Mouse (Mus musculus): Measurements from ENCODE around the gene Rps28. TPM values are rescaled to one million over a fixed set of nuclear protein-coding genes. Genes with fewer than 3 reads are reported as not detected.
"Not testable (repeated sequence)": the region's sequence is repeated elsewhere in the genome, so short reads cannot be mapped to it uniquely, and the experiment has no call there.

Gene Rps28
- polyA plus RNA-seq (2015; fragmentation: Nextera tagmentation; extraction: Ambion mirVana), result 1,111 and 1,168 TPM in 2 replicates

DNA sequence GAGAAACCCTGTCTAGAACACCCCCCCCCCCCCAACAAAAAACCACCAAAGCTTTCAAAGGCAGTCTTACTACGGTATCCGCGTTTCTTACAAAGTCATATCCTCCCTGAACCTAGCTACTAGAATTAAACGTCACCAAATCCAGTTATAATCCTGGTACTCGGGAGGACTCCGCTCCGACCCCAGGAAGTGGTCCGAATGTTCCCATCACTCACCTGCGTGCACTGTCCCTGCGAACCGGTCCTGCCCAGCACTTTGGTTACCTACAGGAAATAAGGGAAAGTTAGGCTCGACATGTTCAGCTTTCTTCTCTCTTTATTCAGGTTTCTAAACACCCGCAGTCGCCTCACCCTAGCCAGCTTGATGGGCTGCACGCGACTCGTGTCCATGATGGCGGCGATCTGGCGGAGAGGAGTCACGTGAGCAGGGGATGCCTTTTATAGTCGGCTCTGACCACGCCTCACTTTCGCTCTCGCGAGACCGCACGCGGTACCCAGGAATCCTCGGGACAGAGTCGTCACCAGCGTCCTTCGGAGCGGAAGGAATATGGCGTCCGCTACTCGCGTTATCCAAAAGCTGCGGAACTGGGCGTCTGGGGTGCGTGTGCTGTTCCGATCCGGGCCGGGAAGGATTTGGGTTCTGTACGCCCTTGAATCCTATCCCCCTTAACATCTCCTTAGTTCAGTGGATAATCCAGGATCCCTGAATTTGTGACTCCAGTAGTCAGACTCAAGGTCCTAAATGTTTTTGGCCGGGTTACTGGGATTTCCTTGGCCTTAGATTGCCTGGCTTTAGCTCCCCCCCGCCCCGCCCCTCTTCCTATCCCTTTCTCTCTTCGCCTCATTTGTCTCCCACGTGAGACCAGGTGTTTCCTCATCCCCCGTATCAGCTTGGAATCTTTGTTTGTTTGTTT, at the start of gene Rps28, which contains the start of gene Ndufa7:
TSS of gene Rps28 (minus strand) at position 479 of the 913 bp plus-strand sequence.
TSS of gene Ndufa7 (plus strand) at position 489 of the 913 bp plus-strand sequence.
- H3K4me1 ChIP-seq, result peaks cover 45% of the 10 kb centered on the region
- peak within 1 kb of the TSS; percentile 91 for H3K27ac ChIP-seq
- WGBS, result under 1% methylated on average over 51 of the region's 51 CpGs
- peak within 1 kb of the TSS; percentile 95 for H3K4me2 ChIP-seq
- H3K27me3 ChIP-seq, result no peaks in the 10 kb centered on the region
- peak within 1 kb of the TSS; percentile 88 for H3K9ac ChIP-seq
- peak; percentile 89 for ATAC-seq (ENCODE audit: insufficient number of reproducible peaks, insufficient read depth, low FRiP score, low TSS enrichment, low read depth)
- H3K4me3 ChIP-seq, result peak within 1 kb of the TSS; percentile 79
- peaks cover 53% of the 10 kb centered on the region for H3K36me3 ChIP-seq
- H3K9me3 ChIP-seq, result no peaks in the 10 kb centered on the region

DNA sequence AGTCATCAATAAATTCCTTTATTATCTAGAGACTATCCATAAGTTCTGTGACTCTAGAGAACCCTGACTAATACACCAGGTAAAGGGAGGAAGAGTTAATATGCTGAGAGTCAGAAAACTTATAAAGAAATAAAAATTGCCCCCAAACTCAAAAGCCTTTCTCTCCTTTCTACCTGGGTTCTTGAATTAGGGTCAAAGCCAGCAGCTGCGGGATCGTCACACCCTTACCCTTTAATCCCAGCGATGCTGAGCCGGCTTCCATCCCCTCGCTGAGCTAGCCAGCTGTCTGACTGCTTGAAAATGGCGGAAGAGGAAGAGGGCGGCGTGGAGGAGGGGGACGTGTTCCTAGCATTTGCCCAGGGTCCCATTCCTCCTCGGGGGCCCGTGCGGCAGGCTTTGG, 49.2 kb upstream of the Rps28 start, which contains the start of gene Gm7029:
TSS of gene Gm7029 (plus strand) at position 301 of the 400 bp plus-strand sequence.
- not testable (repeated sequence) for H3K4me2 ChIP-seq; H3K4me3 ChIP-seq; H3K27me3 ChIP-seq; H3K4me1 ChIP-seq; ATAC-seq (ENCODE audit: insufficient number of reproducible peaks, insufficient read depth, low FRiP score, low TSS enrichment, low read depth); H3K9ac ChIP-seq; H3K27ac ChIP-seq; H3K9me3 ChIP-seq
- 86% methylated on average over 3 of the region's 12 CpGs for WGBS
- H3K36me3 ChIP-seq, result peaks cover 28% of the 10 kb centered on the region

DNA sequence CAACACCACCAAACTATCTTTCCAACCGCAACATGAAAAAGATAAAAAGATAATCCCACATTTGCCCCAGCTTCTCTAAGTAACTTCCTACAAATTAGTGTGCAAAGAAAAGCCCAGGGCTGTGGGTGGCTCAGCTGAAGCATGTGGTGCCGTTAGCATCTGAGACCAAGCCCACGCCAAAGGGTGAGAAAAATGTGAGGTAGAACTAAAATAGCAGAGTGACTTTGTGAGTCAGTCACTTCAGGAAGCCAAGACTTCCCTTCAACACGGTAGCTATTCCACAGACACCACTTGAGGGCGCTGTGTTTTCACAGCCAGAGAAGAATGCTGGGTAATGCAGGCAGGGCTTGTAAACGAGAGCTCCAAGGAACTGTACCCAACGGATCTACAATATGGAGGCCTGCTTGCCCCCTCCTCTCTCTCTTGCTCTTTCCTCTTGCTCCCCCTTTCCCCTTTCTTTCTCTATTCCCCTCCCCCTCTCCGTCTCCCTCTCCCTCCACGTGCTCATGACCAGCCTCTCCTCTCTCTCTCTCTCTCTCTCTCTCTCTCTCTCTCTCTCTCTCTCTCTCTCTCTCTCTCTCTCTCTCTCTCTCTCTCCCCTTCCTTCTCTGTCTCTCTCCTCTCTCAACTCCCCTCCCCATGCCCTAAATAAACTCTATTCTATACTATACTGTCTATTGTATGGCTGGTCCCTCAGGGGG, 41.1 kb upstream of the Rps28 start:
- WGBS, result 30% methylated on average over 9 of the region's 9 CpGs
- Histone ChIP-seq H3K27ac (no peak overlapping the region), H3K4me2 (no peak overlapping the region), H3K9ac (no peak overlapping the region), H3K4me1 (no peaks in the 10 kb centered on the region), H3K4me3 (no peak overlapping the region), H3K9me3 (no peaks in the 10 kb centered on the region), H3K36me3 (no peaks in the 10 kb centered on the region), H3K27me3 (no peaks in the 10 kb centered on the region)
- ATAC-seq (ENCODE audit: insufficient number of reproducible peaks, insufficient read depth, low FRiP score, low TSS enrichment, low read depth), result no peak

DNA sequence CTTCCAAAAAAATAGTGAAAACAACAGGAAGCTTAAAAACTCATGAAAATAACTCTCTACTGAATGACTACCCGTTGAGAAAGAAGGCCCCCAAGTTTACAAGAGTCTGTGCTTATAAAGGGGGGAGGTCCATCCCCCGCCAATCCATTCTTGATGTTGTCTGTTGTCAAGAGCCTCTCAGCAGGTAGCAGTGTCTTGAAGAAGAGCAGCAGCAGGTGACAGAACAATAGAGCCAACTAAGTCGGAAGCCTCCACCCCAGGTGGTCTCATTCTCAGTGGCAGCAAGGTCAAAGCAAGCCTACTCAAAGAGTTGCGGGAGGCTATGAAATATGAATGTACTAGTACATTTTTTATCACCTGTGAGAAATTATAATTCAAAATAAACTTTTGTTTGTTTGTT, 33.5 kb upstream of the Rps28 start:
- Histone ChIP-seq H3K4me2 (no peak overlapping the region), H3K9me3 (no peaks in the 10 kb centered on the region), H3K27ac (no peak overlapping the region), H3K27me3 (no peaks in the 10 kb centered on the region), H3K9ac (no peak overlapping the region), H3K4me3 (no peak overlapping the region), H3K4me1 (no peaks in the 10 kb centered on the region), H3K36me3 (no peaks in the 10 kb centered on the region)
- ATAC-seq (ENCODE audit: insufficient number of reproducible peaks, insufficient read depth, low FRiP score, low TSS enrichment, low read depth), result no peak
- 80% methylated on average over 4 of the region's 4 CpGs for WGBS

DNA sequence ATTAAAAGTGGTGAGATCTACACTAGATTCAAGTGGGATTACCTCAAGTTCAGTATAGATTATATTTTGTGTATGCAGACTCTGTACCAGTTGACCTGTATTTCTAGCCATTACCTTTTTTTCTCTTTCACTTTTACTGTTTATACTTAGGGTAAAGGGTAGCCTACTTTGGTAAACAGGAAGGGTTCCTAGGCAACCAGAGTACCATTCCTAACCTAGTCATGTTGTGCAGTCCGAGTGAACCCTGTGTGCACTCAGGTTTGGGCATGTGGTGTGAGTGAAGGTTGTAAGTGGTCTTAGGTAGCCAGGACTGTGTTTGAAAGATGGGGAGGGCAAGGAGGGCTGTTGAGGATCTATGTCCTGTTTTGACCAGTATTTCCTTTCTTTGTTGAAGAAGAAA, 27.0 kb upstream of the Rps28 start:
- WGBS, result 77% methylated on average over 1 of the region's 1 CpGs

DNA sequence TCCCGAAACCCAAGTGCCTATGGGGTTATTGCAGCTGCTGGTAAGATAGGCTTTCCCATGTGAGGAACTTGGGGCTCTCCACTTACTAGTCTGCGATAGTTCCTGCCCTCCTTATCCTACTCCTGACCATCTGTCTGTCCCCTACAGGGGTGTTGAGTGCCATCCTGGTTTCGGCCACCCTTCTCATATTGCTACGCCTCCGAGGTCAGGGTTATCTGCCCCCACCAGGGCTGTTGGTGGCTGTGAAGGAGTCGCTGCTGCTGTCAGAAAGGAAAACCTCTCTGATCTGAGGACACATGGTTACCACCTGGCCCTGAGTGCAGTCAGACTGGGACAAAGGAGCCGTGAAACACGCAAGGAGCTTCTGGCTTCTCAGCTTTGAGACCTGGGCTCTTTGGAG, 23.8 kb upstream of the Rps28 start:
- peaks cover 14% of the 10 kb centered on the region for H3K4me1 ChIP-seq
- no peak for ATAC-seq (ENCODE audit: insufficient number of reproducible peaks, insufficient read depth, low FRiP score, low TSS enrichment, low read depth)
- peaks cover 29% of the 10 kb centered on the region for H3K36me3 ChIP-seq
- no peak overlapping the region for H3K4me3 ChIP-seq
- H3K4me2 ChIP-seq, result no peak overlapping the region
- no peaks in the 10 kb centered on the region for H3K9me3 ChIP-seq
- no peak overlapping the region for H3K9ac ChIP-seq
- H3K27me3 ChIP-seq, result no peaks in the 10 kb centered on the region
- WGBS, result 76% methylated on average over 8 of the region's 8 CpGs
- H3K27ac ChIP-seq, result no peak overlapping the region

More for the DNA sequence above, 27.0 kb upstream of the Rps28 start:
- H3K4me2 ChIP-seq, result no peak overlapping the region
- no peaks in the 10 kb centered on the region for H3K4me1 ChIP-seq
- H3K27me3 ChIP-seq, result no peaks in the 10 kb centered on the region
- H3K27ac ChIP-seq, result no peak overlapping the region
- ATAC-seq (ENCODE audit: insufficient number of reproducible peaks, insufficient read depth, low FRiP score, low TSS enrichment, low read depth), result no peak
- H3K36me3 ChIP-seq, result peaks cover 27% of the 10 kb centered on the region
- no peak overlapping the region for H3K9ac ChIP-seq
- H3K9me3 ChIP-seq, result no peaks in the 10 kb centered on the region
- H3K4me3 ChIP-seq, result no peak overlapping the region

DNA sequence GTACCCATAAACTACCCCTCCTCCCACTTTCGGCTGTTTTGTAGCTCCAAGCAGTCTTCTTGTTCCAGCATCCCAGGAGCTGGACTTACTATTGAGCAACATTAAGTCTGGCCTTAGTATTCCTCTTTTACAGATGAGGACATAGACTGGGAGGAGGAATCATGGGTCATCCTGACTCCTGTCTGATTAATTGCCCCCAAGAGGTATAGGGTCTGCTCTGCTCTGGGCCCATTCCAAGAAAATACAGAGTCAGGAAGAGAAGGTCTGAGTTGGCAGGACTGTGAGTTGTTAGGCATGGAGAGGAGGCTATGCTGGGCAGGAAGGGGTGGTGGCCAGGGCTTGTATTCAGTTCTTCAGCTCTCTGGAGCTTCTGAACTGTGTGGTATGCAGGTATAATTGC, 19.8 kb upstream of the Rps28 start:
- 70% methylated on average over 1 of the region's 1 CpGs for WGBS
- peak overlapping the region; percentile 86 for H3K4me3 ChIP-seq
- no peak overlapping the region for H3K27ac ChIP-seq
- H3K9me3 ChIP-seq, result no peaks in the 10 kb centered on the region
- H3K27me3 ChIP-seq, result no peaks in the 10 kb centered on the region
- H3K9ac ChIP-seq, result peak overlapping the region; percentile 62
- peaks cover 31% of the 10 kb centered on the region for H3K36me3 ChIP-seq
- H3K4me1 ChIP-seq, result peaks cover 14% of the 10 kb centered on the region
- peak overlapping the region; percentile 86 for H3K4me2 ChIP-seq
- no peak for ATAC-seq (ENCODE audit: insufficient number of reproducible peaks, insufficient read depth, low FRiP score, low TSS enrichment, low read depth)

DNA sequence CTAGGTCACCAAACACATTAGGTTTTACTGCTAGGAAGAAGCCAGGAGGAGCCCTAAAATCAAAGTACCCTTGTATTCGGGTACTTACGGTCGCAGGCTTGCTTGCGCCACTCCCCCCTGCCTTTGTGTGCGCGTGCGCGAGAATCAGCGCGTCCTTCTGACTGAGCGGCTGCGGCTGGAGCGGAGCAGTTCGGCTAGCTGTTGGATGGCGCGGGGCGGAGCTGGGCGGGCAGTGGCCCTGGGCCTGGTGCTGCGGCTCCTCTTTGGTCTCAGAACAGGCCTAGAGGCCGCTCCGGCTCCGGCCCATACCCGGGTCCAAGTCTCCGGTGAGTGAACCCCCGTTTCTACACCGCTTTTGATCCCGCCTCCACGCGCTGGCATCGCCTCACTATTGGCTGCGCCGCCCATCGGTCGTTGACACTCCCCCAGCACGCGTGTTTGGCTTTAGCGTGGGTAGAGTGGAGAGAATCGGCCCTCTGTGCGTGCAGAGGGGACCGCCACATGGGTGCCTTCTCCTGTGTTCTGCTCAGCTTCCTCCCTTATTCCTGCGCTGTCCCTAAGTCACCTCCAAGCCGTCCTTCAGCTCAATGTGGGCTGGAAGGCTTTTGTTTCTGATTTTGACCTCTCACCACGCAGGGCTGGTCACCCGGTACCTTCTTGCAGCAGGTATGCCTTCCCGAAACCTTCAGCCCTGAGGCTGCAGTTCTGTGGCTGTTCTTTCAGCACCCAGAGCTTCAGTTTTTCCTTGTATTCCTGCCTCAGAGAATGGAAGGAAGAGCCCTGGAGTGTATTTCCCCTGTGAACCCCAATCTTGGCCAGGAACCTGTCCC, 18.8 kb upstream of the Rps28 start, which contains the start of gene Cd320:
TSS of gene Cd320 (plus strand) at position 126 of the 830 bp plus-strand sequence.
- peak; percentile 84 for ATAC-seq (ENCODE audit: insufficient number of reproducible peaks, insufficient read depth, low FRiP score, low TSS enrichment, low read depth)
- peak within 1 kb of the TSS; percentile 78 for H3K9ac ChIP-seq
- no peaks in the 10 kb centered on the region for H3K27me3 ChIP-seq
- peaks cover 14% of the 10 kb centered on the region for H3K4me1 ChIP-seq
- peak within 1 kb of the TSS; percentile 86 for H3K4me3 ChIP-seq
- WGBS, result 1% methylated on average over 45 of the region's 45 CpGs
- no peaks in the 10 kb centered on the region for H3K9me3 ChIP-seq
- H3K27ac ChIP-seq, result peak within 1 kb of the TSS; percentile 30; the same call in 1 of the 2 replicates
- H3K36me3 ChIP-seq, result peaks cover 31% of the 10 kb centered on the region
- peak within 1 kb of the TSS; percentile 86 for H3K4me2 ChIP-seq

DNA sequence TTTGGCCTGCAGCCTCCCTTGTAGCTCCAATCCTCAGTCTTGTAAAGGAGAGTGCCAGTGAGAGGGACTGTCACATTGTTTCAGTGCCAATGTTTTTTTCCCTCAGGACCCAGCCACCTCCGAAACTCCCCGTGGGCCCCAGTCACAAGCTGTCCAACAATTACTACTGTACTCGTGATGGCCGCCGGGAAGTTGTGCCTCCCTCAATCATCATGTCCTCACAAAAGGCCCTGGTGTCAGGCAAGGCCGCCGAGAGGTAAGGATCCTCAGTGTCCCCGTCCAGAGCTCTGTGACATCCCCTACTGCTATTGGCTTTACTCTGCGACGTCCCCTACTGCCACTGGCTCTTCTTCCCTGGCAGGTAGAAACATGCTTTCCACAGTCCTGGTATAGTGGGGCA, 5.2 kb upstream of the Rps28 start:
- no peaks in the 10 kb centered on the region for H3K9me3 ChIP-seq
- peaks cover 63% of the 10 kb centered on the region for H3K36me3 ChIP-seq
- no peak overlapping the region for H3K4me2 ChIP-seq
- H3K27me3 ChIP-seq, result no peaks in the 10 kb centered on the region
- 0 out of 2 replicates have a peak overlapping the region, but pooled peaks have one; percentile 16 for H3K9ac ChIP-seq
- H3K4me3 ChIP-seq, result no peak overlapping the region
- WGBS, result 89% methylated on average over 10 of the region's 10 CpGs
- H3K27ac ChIP-seq, result no peak overlapping the region
- H3K4me1 ChIP-seq, result peaks cover 24% of the 10 kb centered on the region
- no peak for ATAC-seq (ENCODE audit: insufficient number of reproducible peaks, insufficient read depth, low FRiP score, low TSS enrichment, low read depth)

DNA sequence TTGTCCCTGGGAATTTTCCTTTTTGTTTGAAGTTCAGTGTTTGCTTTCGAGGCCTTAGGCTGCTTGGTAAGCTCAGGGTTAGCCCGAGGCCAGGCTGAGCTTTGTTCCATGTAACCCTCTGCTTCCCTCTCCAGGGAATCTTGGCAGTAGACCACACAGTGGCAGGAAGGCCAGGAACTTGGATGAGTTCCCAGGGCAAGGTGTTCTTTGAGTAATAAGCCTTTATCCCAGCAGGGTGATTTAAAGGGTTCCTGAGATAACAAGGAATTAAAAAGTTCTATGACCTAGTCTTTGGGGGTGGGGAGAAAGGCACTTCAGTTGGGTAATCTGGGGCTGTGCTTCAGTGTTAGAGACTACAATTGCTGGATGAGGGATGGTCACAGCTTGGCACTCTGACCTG, 4.5 kb upstream of the Rps28 start:
- H3K9me3 ChIP-seq, result no peaks in the 10 kb centered on the region
- peaks cover 57% of the 10 kb centered on the region for H3K36me3 ChIP-seq
- H3K4me2 ChIP-seq, result no peak overlapping the region
- no peak overlapping the region for H3K27ac ChIP-seq
- H3K4me3 ChIP-seq, result no peak overlapping the region
- peaks cover 24% of the 10 kb centered on the region for H3K4me1 ChIP-seq
- no peak for ATAC-seq (ENCODE audit: insufficient number of reproducible peaks, insufficient read depth, low FRiP score, low TSS enrichment, low read depth)
- 0 out of 2 replicates have a peak overlapping the region, but pooled peaks have one; percentile 16 for H3K9ac ChIP-seq
- H3K27me3 ChIP-seq, result no peaks in the 10 kb centered on the region
- WGBS, result 82% methylated on average over 2 of the region's 2 CpGs

DNA sequence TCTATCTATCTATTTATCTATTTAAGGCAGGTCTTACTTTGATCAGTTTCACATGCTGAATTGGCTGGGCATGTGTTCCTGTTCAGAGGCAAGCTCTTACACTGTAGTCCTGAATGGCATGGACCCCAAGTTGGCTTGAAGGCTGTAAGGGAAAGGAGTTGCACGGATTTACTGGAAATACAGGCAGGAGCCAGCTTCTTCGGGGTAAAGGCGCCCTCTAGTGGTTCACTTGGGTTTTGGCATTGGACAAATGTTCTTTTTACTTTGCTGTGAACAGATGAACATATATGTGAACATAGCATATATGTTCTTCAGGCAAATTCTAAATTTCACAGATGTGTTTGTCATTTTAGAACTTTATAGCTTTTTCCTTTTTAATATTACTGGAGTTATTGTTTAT, 2.5 kb upstream of the Rps28 start:
- Histone ChIP-seq H3K27ac (no peak overlapping the region), H3K4me3 (no peak overlapping the region), H3K9me3 (no peaks in the 10 kb centered on the region), H3K9ac (no peak overlapping the region), H3K4me1 (peaks cover 42% of the 10 kb centered on the region), H3K36me3 (peaks cover 52% of the 10 kb centered on the region), H3K4me2 (no peak overlapping the region), H3K27me3 (no peaks in the 10 kb centered on the region)
- no peak for ATAC-seq (ENCODE audit: insufficient number of reproducible peaks, insufficient read depth, low FRiP score, low TSS enrichment, low read depth)
- whole genome bisulfite sequencing, result 0% methylated on average over 3 of the region's 3 CpGs
